Mouse (Mus musculus): ENCODE results near the gene Dscaml1.

- TF ChIP-seq CTCF (IDR thresholded peaks at IDR 0.05; ENCODE audit: borderline replicate concordance, insufficient read depth, low read length): no peak
- TF ChIP-seq POLR2A (IDR thresholded peaks at IDR 0.05; ENCODE audit: low read depth, low read length): no peak
Observed at GRCm38 (mm10) chr9:45454889-45455610, 28.6 kb downstream of the Dscaml1 start.
